In genomic region chr17:31563632-31564014, GRCm38 (mm10) we compare ENCODE assay signal across 8 mouse cellular contexts. TPM values are rescaled to one million over a fixed set of nuclear protein-coding genes. Genes with fewer than 3 reads are reported as not detected.
DNase-seq lines count a peak whose midpoint lies in the region; ATAC-seq and TF ChIP-seq lines count a peak whose summit lies in the region.

No protein-coding gene starts in this region.

- H3K79me2 ChIP-seq in CH12.LX (replicated peaks; ENCODE audit: control insufficient read depth, extremely low read depth, insufficient read depth, poor library complexity, severe bottlenecking), result peaks cover 28% of the 10 kb centered on the region

- no peak for TF ChIP-seq CTCF in CH12.LX (conservative IDR thresholded peaks at IDR 0.05 in 1 of 2, IDR thresholded peaks at IDR 0.05 in 1 of 2; ENCODE audit: low read depth in 2 of 2, low read length in 2 of 2)
- TF ChIP-seq CTCF in embryonic fibroblast, embryonic 13.5 days (IDR thresholded peaks at IDR 0.05; ENCODE audit: borderline replicate concordance, insufficient read depth, low read length), result no peak

- H3K27me3 ChIP-seq in CH12.LX (replicated peaks), result no peaks in the 10 kb centered on the region
- H3K27me3 ChIP-seq in hindbrain, embryonic 11.5 days (ENCODE audit: control insufficient read depth, insufficient read depth, low read length), result no peaks in the 10 kb centered on the region
- no peaks in the 10 kb centered on the region for H3K27me3 ChIP-seq in midbrain, embryonic 10.5 days (ENCODE audit: low read depth, poor library complexity, severe bottlenecking)
- H3K27me3 ChIP-seq in stomach, embryonic 14.5 days (ENCODE audit: control insufficient read depth, insufficient read depth, low read length), result no peaks in the 10 kb centered on the region

- H3K36me3 ChIP-seq in CH12.LX (replicated peaks in 1 of 2; ENCODE audit: control insufficient read depth in 1 of 2, insufficient read depth in 1 of 2, low read length in 1 of 2), result peaks cover 0 to 10% of the 10 kb centered on the region in 2 experiments
- H3K36me3 ChIP-seq in hindbrain, embryonic 11.5 days (ENCODE audit: control insufficient read depth, insufficient read depth, low read length), result no peaks in the 10 kb centered on the region
- no peaks in the 10 kb centered on the region for H3K36me3 ChIP-seq in midbrain, embryonic 10.5 days
- H3K36me3 ChIP-seq in stomach, embryonic 14.5 days (ENCODE audit: control insufficient read depth, insufficient read depth, low read length), result no peaks in the 10 kb centered on the region

- intact Hi-C loops in left cerebral cortex, postnatal 10 days (cut with DNase I), result no loop called here

- 25% methylated on average over 12 of the region's 12 CpGs for WGBS in hindbrain, embryonic 11.5 days
- 34% methylated on average over 12 of the region's 12 CpGs for WGBS in midbrain, embryonic 10.5 days
- WGBS in stomach, embryonic 14.5 days, result 15% methylated on average over 12 of the region's 12 CpGs

- DNase-seq in CH12.LX (ENCODE audit: extremely low read depth), result peak; percentile 26
- peak; percentile 51 for DNase-seq in adrenal gland, postnatal 10 days
- peak; percentile 66 for DNase-seq in hindbrain, embryonic 11.5 days (ENCODE audit: low spot score)
- DNase-seq in left cerebral cortex, postnatal 10 days (ENCODE audit: extremely low spot score in 1 of 2, low spot score in 2 of 2), result peak; percentile 36 to 47
- DNase-seq in midbrain, embryonic 10.5 days (ENCODE audit: low spot score), result peak; percentile 52
- DNase-seq in retina, embryonic 14.5 days (ENCODE audit: low spot score), result no peak

- peak; percentile 7; the same call in 1 of the 2 replicates for ATAC-seq in hindbrain, embryonic 11.5 days (ENCODE audit: low FRiP score)
- no peak for ATAC-seq in stomach, embryonic 14.5 days (ENCODE audit: insufficient number of reproducible peaks, insufficient read depth, low FRiP score, low read depth)

- TF ChIP-seq EP300 in CH12.LX (IDR thresholded peaks at IDR 0.05; ENCODE audit: low read length), result no peak

- no peaks in the 10 kb centered on the region for H3K9me3 ChIP-seq in CH12.LX (replicated peaks; ENCODE audit: low read length)
- no peaks in the 10 kb centered on the region for H3K9me3 ChIP-seq in hindbrain, embryonic 11.5 days (ENCODE audit: control insufficient read depth, low read length)
- H3K9me3 ChIP-seq in midbrain, embryonic 10.5 days (replicated peaks), result no peaks in the 10 kb centered on the region
- no peaks in the 10 kb centered on the region for H3K9me3 ChIP-seq in stomach, embryonic 14.5 days (ENCODE audit: control insufficient read depth, low read depth, low read length)

- H3K4me1 ChIP-seq in CH12.LX (ENCODE audit: control insufficient read depth in 1 of 2, insufficient read depth in 2 of 2), result peaks cover 7 to 33% of the 10 kb centered on the region in 2 experiments
- H3K4me1 ChIP-seq in embryonic fibroblast, embryonic 13.5 days (ENCODE audit: control insufficient read depth, insufficient read depth, low read length), result peaks cover 9% of the 10 kb centered on the region
- peaks cover 5% of the 10 kb centered on the region for H3K4me1 ChIP-seq in hindbrain, embryonic 11.5 days (replicated peaks; ENCODE audit: control insufficient read depth, insufficient read depth, low read length)
- H3K4me1 ChIP-seq in midbrain, embryonic 10.5 days, result peaks cover 34% of the 10 kb centered on the region
- peaks cover 28% of the 10 kb centered on the region for H3K4me1 ChIP-seq in stomach, embryonic 14.5 days (ENCODE audit: control insufficient read depth, insufficient read depth, low read length)

- peak overlapping the region; percentile 91 for H3K9ac ChIP-seq in CH12.LX (ENCODE audit: insufficient read depth, low read depth)
- H3K9ac ChIP-seq in hindbrain, embryonic 11.5 days (ENCODE audit: low read depth, low read length), result peak overlapping the region; percentile 65
- H3K9ac ChIP-seq in stomach, embryonic 14.5 days (replicated peaks; ENCODE audit: low read depth, low read length), result peak overlapping the region; percentile 45

- peak overlapping the region; percentile 40 for H3K27ac ChIP-seq in CH12.LX (ENCODE audit: insufficient read depth, low read depth)
- H3K27ac ChIP-seq in embryonic fibroblast, embryonic 13.5 days (ENCODE audit: insufficient read depth, low read length), result peak overlapping the region; percentile 74
- peak overlapping the region; percentile 81 for H3K27ac ChIP-seq in hindbrain, embryonic 11.5 days (ENCODE audit: low read depth, low read length)
- H3K27ac ChIP-seq in midbrain, embryonic 10.5 days (replicated peaks), result peak overlapping the region; percentile 98
- H3K27ac ChIP-seq in stomach, embryonic 14.5 days (ENCODE audit: low read length), result peak overlapping the region; percentile 92

- no peak for TF ChIP-seq POLR2A in CH12.LX (IDR thresholded peaks at IDR 0.05; ENCODE audit: low read depth, low read length)
- no peak; the same call in 1 of the 2 replicates for TF ChIP-seq POLR2A in embryonic fibroblast, embryonic 13.5 days (IDR thresholded peaks at IDR 0.05; ENCODE audit: low read depth, low read length)

- peak overlapping the region; percentile 59 to 70 (median 61) for H3K4me3 ChIP-seq in CH12.LX (replicated peaks in 1 of 3; ENCODE audit: low read depth in 2 of 3, low read length in 2 of 3, poor library complexity in 1 of 3)
- peak overlapping the region; percentile 45 for H3K4me3 ChIP-seq in embryonic fibroblast, embryonic 13.5 days (ENCODE audit: insufficient read depth, low read length)
- H3K4me3 ChIP-seq in hindbrain, embryonic 11.5 days (ENCODE audit: low read depth, low read length), result peak overlapping the region; percentile 31
- peak overlapping the region; percentile 85 for H3K4me3 ChIP-seq in midbrain, embryonic 10.5 days
- H3K4me3 ChIP-seq in stomach, embryonic 14.5 days (ENCODE audit: low read depth, low read length), result peak overlapping the region; percentile 24

- dilution Hi-C loops in CH12.LX (cut with MboI; ENCODE audit: extremely low pct_ligation_motif_present, extremely low pct_unique_long_range_greater_than_20kb, low sequenced_read_pairs), result no loop called here

- H3K4me2 ChIP-seq in CH12.LX (ENCODE audit: insufficient read depth, low read depth, poor library complexity, severe bottlenecking), result peak overlapping the region; percentile 39
- peak overlapping the region; percentile 56 for H3K4me2 ChIP-seq in hindbrain, embryonic 11.5 days (replicated peaks; ENCODE audit: low read depth, low read length)
- H3K4me2 ChIP-seq in stomach, embryonic 14.5 days (replicated peaks; ENCODE audit: low read depth, low read length), result peak overlapping the region; percentile 53

- no peak for TF ChIP-seq RAD21 in CH12.LX (IDR thresholded peaks at IDR 0.05; ENCODE audit: low read depth, low read length)

- in situ Hi-C loops in CH12.LX (cut with MboI; ENCODE audit: low pct_ligation_motif_present, low pct_unique_long_range_greater_than_20kb, low sequenced_read_pairs), result no loop called here

TF ChIP-seq in CH12.LX, 34 proteins besides CTCF, POLR2A, EP300 and RAD21:
- TF ChIP-seq IRF4 (IDR thresholded peaks at IDR 0.05; ENCODE audit: low read depth, low read length), result no peak
- peak; percentile 40; the same call in 1 of the 2 replicates for TF ChIP-seq MYC (IDR thresholded peaks at IDR 0.05; ENCODE audit: low read depth, low read length)
- TF ChIP-seq MXI1 (IDR thresholded peaks at IDR 0.05; ENCODE audit: low read depth, low read length), result peak; percentile 34; the same call in 1 of the 2 replicates

RNA-seq across cellular contexts. Expression of gene Pknox1, which starts 0.9 kb away (rescaled TPM):
- total RNA-seq in CH12.LX (2012; rRNA removed) (20.5 TPM in 2 replicates), CH12.LX (2014; rRNA removed) (22.3 and 25.7 TPM in 2 replicates)
- polyA plus RNA-seq in CH12.LX (2012; ENCODE audit: insufficient read length, low read depth), result 15.1 and 16.7 TPM in 2 replicates
- total RNA-seq in adrenal gland, postnatal 10 days (2021), result 10 to 100 TPM; 15.4 to 21.8 TPM
- polyA plus RNA-seq in embryonic fibroblast, embryonic 13.5 days (2011; ENCODE audit: insufficient read length, low read depth, missing spikeins), result 16.6 and 18.9 TPM in 2 replicates
- polyA plus RNA-seq in hindbrain, embryonic 11.5 days (2014; fragmentation: Nextera tagmentation; extraction: Ambion mirVana), result 29.0 and 36.1 TPM in 2 replicates
- 10 to 100 TPM; 14.1 to 14.4 TPM for total RNA-seq in left cerebral cortex, postnatal 10 days (2021)
- 17.5 and 18.0 TPM in 2 replicates for polyA plus RNA-seq in midbrain, embryonic 10.5 days (2016; fragmentation: Nextera tagmentation; extraction: Ambion mirVana)
- polyA plus RNA-seq in stomach, embryonic 14.5 days (2014; fragmentation: Nextera tagmentation; extraction: Ambion mirVana), result 44.4 and 45.1 TPM in 2 replicates

RNA-seq across cellular contexts. Expression of gene Ndufv3, which starts 43.7 kb away (rescaled TPM):
- total RNA-seq in CH12.LX (2012; rRNA removed) (357 and 409 TPM in 2 replicates), CH12.LX (2014; rRNA removed) (298 and 303 TPM in 2 replicates)
- 272 and 292 TPM in 2 replicates for polyA plus RNA-seq in CH12.LX (2012; ENCODE audit: insufficient read length, low read depth)
- total RNA-seq in adrenal gland, postnatal 10 days (2021), result 100 to 1,000 TPM; 637 to 664 TPM
- 140 and 141 TPM in 2 replicates for polyA plus RNA-seq in embryonic fibroblast, embryonic 13.5 days (2011; ENCODE audit: insufficient read length, low read depth, missing spikeins)
- 253 TPM in 2 replicates for polyA plus RNA-seq in hindbrain, embryonic 11.5 days (2014; fragmentation: Nextera tagmentation; extraction: Ambion mirVana)
- total RNA-seq in left cerebral cortex, postnatal 10 days (2021), result 100 to 1,000 TPM; 329 to 338 TPM
- polyA plus RNA-seq in midbrain, embryonic 10.5 days (2016; fragmentation: Nextera tagmentation; extraction: Ambion mirVana), result 249 and 258 TPM in 2 replicates
- 296 and 346 TPM in 2 replicates for polyA plus RNA-seq in stomach, embryonic 14.5 days (2014; fragmentation: Nextera tagmentation; extraction: Ambion mirVana)

RNA-seq across cellular contexts. Expression of gene Wdr4, which starts 43.8 kb away (rescaled TPM):
- 56.2 and 72.4 TPM in 2 replicates for total RNA-seq in CH12.LX (2012; rRNA removed)
- total RNA-seq in CH12.LX (2014; rRNA removed), result 48.3 and 49.0 TPM in 2 replicates
- polyA plus RNA-seq in CH12.LX (2012; ENCODE audit: insufficient read length, low read depth), result 51.4 and 61.7 TPM in 2 replicates
- 10 to 100 TPM; 22.9 to 28.0 TPM for total RNA-seq in adrenal gland, postnatal 10 days (2021)
- polyA plus RNA-seq in embryonic fibroblast, embryonic 13.5 days (2011; ENCODE audit: insufficient read length, low read depth, missing spikeins), result 18.9 and 19.7 TPM in 2 replicates
- 33.4 and 34.0 TPM in 2 replicates for polyA plus RNA-seq in hindbrain, embryonic 11.5 days (2014; fragmentation: Nextera tagmentation; extraction: Ambion mirVana)
- 10 to 100 TPM; 29.4 to 38.2 TPM for total RNA-seq in left cerebral cortex, postnatal 10 days (2021)
- polyA plus RNA-seq in midbrain, embryonic 10.5 days (2016; fragmentation: Nextera tagmentation; extraction: Ambion mirVana), result 70.2 and 76.7 TPM in 2 replicates
- 34.7 and 36.7 TPM in 2 replicates for polyA plus RNA-seq in stomach, embryonic 14.5 days (2014; fragmentation: Nextera tagmentation; extraction: Ambion mirVana)

Comparison
In these comparisons a context has a peak if more than half of its experiments do, and no peak if none do; other contexts are left out.
1. H3K27ac ChIP-seq: peak in every context shown above with its lines; median percentile 98 in midbrain, embryonic 10.5 days; 92 in stomach, embryonic 14.5 days; 81 in hindbrain, embryonic 11.5 days; 74 in embryonic fibroblast, embryonic 13.5 days; 40 in CH12.LX.
2. H3K4me3 ChIP-seq: peak in every context shown above with its lines; median percentile 85 in midbrain, embryonic 10.5 days; 61 in CH12.LX; 45 in embryonic fibroblast, embryonic 13.5 days; 31 in hindbrain, embryonic 11.5 days; 24 in stomach, embryonic 14.5 days.